Mouse (Mus musculus): ENCODE data around the gene Dnah7a. TPM values are rescaled to one million over a fixed set of nuclear protein-coding genes. Genes with fewer than 3 reads are reported as not detected.
"Not testable (repeated sequence)": the region's sequence is repeated elsewhere in the genome, so short reads cannot be mapped to it uniquely, and the experiment has no call there.

Dnah7a gene
- total RNA-seq, 2 experiments from 2014 or later, result not detected

- ATAC-seq (replicated peaks; ENCODE audit: low FRiP score, poor library complexity, severe bottlenecking), result no peak
Measured at GRCm38 (mm10) chr1:53711069-53711468, 4.5 kb upstream of the Dnah7a start.

GRCm38 (mm10) chr1:53709602-53710001, 3.0 kb upstream of the Dnah7a start:
- ATAC-seq (replicated peaks; ENCODE audit: low FRiP score, poor library complexity, severe bottlenecking), result not testable (repeated sequence)

GRCm38 (mm10) chr1:53704164-53704563, 2.4 kb downstream of the Dnah7a start:
- no peak for ATAC-seq (replicated peaks; ENCODE audit: low FRiP score, poor library complexity, severe bottlenecking)

GRCm38 (mm10) chr1:53664268-53664667, 42.3 kb downstream of the Dnah7a start:
- not testable (repeated sequence) for ATAC-seq (replicated peaks; ENCODE audit: low FRiP score, poor library complexity, severe bottlenecking)

- no peak for ATAC-seq (replicated peaks; ENCODE audit: low FRiP score, poor library complexity, severe bottlenecking)
Measured at GRCm38 (mm10) chr1:53639865-53640794, 66.5 kb downstream of the Dnah7a start.

GRCm38 (mm10) chr1:53635641-53636040, 70.9 kb downstream of the Dnah7a start:
- not testable (repeated sequence) for ATAC-seq (replicated peaks; ENCODE audit: low FRiP score, poor library complexity, severe bottlenecking)

GRCm38 (mm10) chr1:53632040-53632439, 74.5 kb downstream of the Dnah7a start:
- ATAC-seq (replicated peaks; ENCODE audit: low FRiP score, poor library complexity, severe bottlenecking), result not testable (repeated sequence)

- ATAC-seq (replicated peaks; ENCODE audit: low FRiP score, poor library complexity, severe bottlenecking), result no peak
Measured at GRCm38 (mm10) chr1:53630011-53630410, 76.6 kb downstream of the Dnah7a start.

GRCm38 (mm10) chr1:53613486-53613885, 93.1 kb downstream of the Dnah7a start:
- ATAC-seq (replicated peaks; ENCODE audit: low FRiP score, poor library complexity, severe bottlenecking), result no peak

GRCm38 (mm10) chr1:53581326-53581725, 125.3 kb downstream of the Dnah7a start:
- ATAC-seq (replicated peaks; ENCODE audit: low FRiP score, poor library complexity, severe bottlenecking), result not testable (repeated sequence)

- ATAC-seq (replicated peaks; ENCODE audit: low FRiP score, poor library complexity, severe bottlenecking), result not testable (repeated sequence)
Measured at GRCm38 (mm10) chr1:53557918-53558317, 148.7 kb downstream of the Dnah7a start.

GRCm38 (mm10) chr1:53547018-53547417, 159.6 kb downstream of the Dnah7a start:
- not testable (repeated sequence) for ATAC-seq (replicated peaks; ENCODE audit: low FRiP score, poor library complexity, severe bottlenecking)

GRCm38 (mm10) chr1:53538356-53538755, 168.2 kb downstream of the Dnah7a start:
- ATAC-seq (replicated peaks; ENCODE audit: low FRiP score, poor library complexity, severe bottlenecking), result not testable (repeated sequence)

GRCm38 (mm10) chr1:53534826-53535225, 171.8 kb downstream of the Dnah7a start:
- not testable (repeated sequence) for ATAC-seq (replicated peaks; ENCODE audit: low FRiP score, poor library complexity, severe bottlenecking)

- not testable (repeated sequence) for ATAC-seq (replicated peaks; ENCODE audit: low FRiP score, poor library complexity, severe bottlenecking)
Measured at GRCm38 (mm10) chr1:53526021-53526420, 180.6 kb downstream of the Dnah7a start.

GRCm38 (mm10) chr1:53473699-53474098, 232.9 kb downstream of the Dnah7a start:
- ATAC-seq (replicated peaks; ENCODE audit: low FRiP score, poor library complexity, severe bottlenecking), result no peak

- ATAC-seq (replicated peaks; ENCODE audit: low FRiP score, poor library complexity, severe bottlenecking), result not testable (repeated sequence)
Measured at GRCm38 (mm10) chr1:53472084-53472483, 234.5 kb downstream of the Dnah7a start.

GRCm38 (mm10) chr1:53467325-53467670, 239.3 kb downstream of the Dnah7a start:
- ATAC-seq (replicated peaks; ENCODE audit: low FRiP score, poor library complexity, severe bottlenecking), result no peak

GRCm38 (mm10) chr1:53466524-53467324, 239.9 kb downstream of the Dnah7a start:
- not testable (repeated sequence) for ATAC-seq (replicated peaks; ENCODE audit: low FRiP score, poor library complexity, severe bottlenecking)

- not testable (repeated sequence) for ATAC-seq (replicated peaks; ENCODE audit: low FRiP score, poor library complexity, severe bottlenecking)
Measured at GRCm38 (mm10) chr1:53439173-53439572, 267.4 kb downstream of the Dnah7a start.

Measured in erythroid progenitor cell, adult 5-6 weeks (primary cell).